Mouse (Mus musculus): Measurements from ENCODE around the gene Gdpd3. TPM values are rescaled to one million over a fixed set of nuclear protein-coding genes. Genes with fewer than 3 reads are reported as not detected.
A peak's percentile ranks its signal among the peaks of the same experiment; 100 is the strongest.

The Gdpd3 gene
- polyA plus RNA-seq, 1 experiment from 2014 or later: 1.2 TPM

DNA sequence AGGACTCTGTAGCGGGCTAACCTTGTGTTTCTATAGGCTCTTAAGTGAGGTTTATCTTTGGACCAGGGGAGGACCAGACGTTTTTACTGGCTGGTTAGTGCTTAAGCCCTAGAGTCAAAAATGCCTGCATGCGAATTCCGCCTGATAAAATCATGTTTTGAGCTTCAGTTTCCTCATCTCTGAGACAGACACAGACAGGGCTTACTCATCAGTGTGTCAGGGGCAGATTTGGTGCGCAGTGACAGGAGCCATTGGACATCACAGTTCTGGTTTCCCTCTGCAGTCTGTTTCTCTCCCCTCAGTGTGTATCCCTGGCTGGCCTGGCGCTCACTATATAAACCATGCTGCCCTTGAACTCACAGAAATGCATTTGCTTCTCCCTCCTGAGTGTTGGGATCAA, 37.0 kb downstream of the Gdpd3 start:
- H3K4me1 ChIP-seq (ENCODE audit: control insufficient read depth, insufficient read depth, low read length): peaks cover 8% of the 10 kb centered on the region
- no peak overlapping the region for H3K27ac ChIP-seq (ENCODE audit: low read depth, low read length)
- no peak overlapping the region for H3K4me3 ChIP-seq (ENCODE audit: low read depth, low read length)
- no peak overlapping the region for H3K9ac ChIP-seq (ENCODE audit: low read length)
- H3K27me3 ChIP-seq (replicated peaks; ENCODE audit: control insufficient read depth, insufficient read depth, low read length): no peaks in the 10 kb centered on the region
- no peaks in the 10 kb centered on the region for H3K9me3 ChIP-seq (replicated peaks; ENCODE audit: control insufficient read depth, low read length)
- H3K36me3 ChIP-seq (ENCODE audit: control insufficient read depth, insufficient read depth, low read length): peaks cover 28% of the 10 kb centered on the region
- H3K4me2 ChIP-seq (ENCODE audit: low read length): no peak overlapping the region
- no peak for DNase-seq (ENCODE audit: low spot score)
- ATAC-seq: no peak
- 94% methylated on average over 6 of the region's 6 CpGs for WGBS

DNA sequence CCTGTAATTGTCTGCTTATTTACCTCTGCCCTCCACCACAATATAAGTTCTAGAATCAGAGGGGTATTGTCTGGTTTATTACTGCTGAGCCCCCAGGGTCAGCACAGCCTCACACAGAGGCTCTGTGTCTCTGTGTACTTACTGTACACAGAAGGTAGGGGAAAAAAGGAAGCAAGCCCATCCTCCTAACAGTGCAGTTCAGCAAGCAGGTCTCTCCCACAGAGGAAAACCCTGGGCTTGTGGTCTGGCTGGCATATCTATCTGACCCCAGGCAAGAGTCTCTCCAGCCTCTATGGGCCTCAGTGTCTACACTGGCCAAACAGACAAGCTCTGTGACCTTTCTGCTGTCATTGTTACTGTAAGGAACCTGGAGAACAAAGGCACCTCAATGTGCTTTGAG, 37.6 kb downstream of the Gdpd3 start:
- Histone ChIP-seq H3K36me3 (ENCODE audit: control insufficient read depth, insufficient read depth, low read length) (peaks cover 28% of the 10 kb centered on the region), H3K4me3 (ENCODE audit: low read depth, low read length) (no peak overlapping the region), H3K9me3 (replicated peaks; ENCODE audit: control insufficient read depth, low read length) (no peaks in the 10 kb centered on the region), H3K4me1 (ENCODE audit: control insufficient read depth, insufficient read depth, low read length) (peaks cover 12% of the 10 kb centered on the region), H3K27me3 (replicated peaks; ENCODE audit: control insufficient read depth, insufficient read depth, low read length) (no peaks in the 10 kb centered on the region), H3K4me2 (ENCODE audit: low read length) (no peak overlapping the region), H3K9ac (ENCODE audit: low read length) (no peak overlapping the region), H3K27ac (ENCODE audit: low read depth, low read length) (no peak overlapping the region)
- DNase-seq (ENCODE audit: low spot score) (no peak), ATAC-seq (no peak)

GRCm38 (mm10) chr7:126806956-126807355, 40.8 kb downstream of the Gdpd3 start:
- DNase-seq (ENCODE audit: low spot score) (no peak), ATAC-seq (no peak)
- Histone ChIP-seq H3K36me3 (ENCODE audit: control insufficient read depth, insufficient read depth, low read length) (peaks cover 26% of the 10 kb centered on the region), H3K4me3 (ENCODE audit: low read depth, low read length) (no peak overlapping the region), H3K4me1 (ENCODE audit: control insufficient read depth, insufficient read depth, low read length) (peaks cover 8% of the 10 kb centered on the region), H3K4me2 (ENCODE audit: low read length) (no peak overlapping the region), H3K9me3 (replicated peaks; ENCODE audit: control insufficient read depth, low read length) (no peaks in the 10 kb centered on the region), H3K9ac (ENCODE audit: low read length) (0 out of 2 replicates have a peak overlapping the region, but pooled peaks have one; percentile 9), H3K27me3 (replicated peaks; ENCODE audit: control insufficient read depth, insufficient read depth, low read length) (no peaks in the 10 kb centered on the region), H3K27ac (ENCODE audit: low read depth, low read length) (no peak overlapping the region)
- WGBS: 84% methylated on average over 6 of the region's 6 CpGs

DNA sequence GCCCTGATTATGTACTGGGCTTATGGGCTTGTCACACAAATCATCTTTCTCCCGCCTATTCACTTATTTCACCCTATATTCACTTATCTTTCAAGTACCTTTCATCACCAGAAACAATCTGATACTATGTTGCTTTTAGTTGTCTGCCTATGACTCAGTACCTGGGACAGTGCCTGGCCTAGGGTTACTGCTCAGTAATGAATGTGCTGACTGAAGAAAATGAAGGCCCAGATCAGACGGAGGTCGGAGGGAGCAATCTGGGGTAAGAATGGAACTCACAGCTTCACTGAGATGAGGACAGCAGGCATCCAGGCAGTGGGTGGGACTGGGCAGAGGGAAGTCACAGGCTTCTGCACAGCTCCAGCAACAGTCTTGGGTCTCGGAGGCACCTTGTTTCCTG, 41.3 kb downstream of the Gdpd3 start:
- ATAC-seq (no peak), DNase-seq (ENCODE audit: low spot score) (no peak)
- peak overlapping the region; percentile 90; the same call in 1 of the 2 replicates for H3K4me2 ChIP-seq (ENCODE audit: low read length)
- no peak overlapping the region for H3K4me3 ChIP-seq (ENCODE audit: low read depth, low read length)
- WGBS: 75% methylated on average over 4 of the region's 4 CpGs
- peaks cover 8% of the 10 kb centered on the region for H3K4me1 ChIP-seq (ENCODE audit: control insufficient read depth, insufficient read depth, low read length)
- H3K9me3 ChIP-seq (replicated peaks; ENCODE audit: control insufficient read depth, low read length): no peaks in the 10 kb centered on the region
- no peaks in the 10 kb centered on the region for H3K27me3 ChIP-seq (replicated peaks; ENCODE audit: control insufficient read depth, insufficient read depth, low read length)
- H3K36me3 ChIP-seq (ENCODE audit: control insufficient read depth, insufficient read depth, low read length): peaks cover 25% of the 10 kb centered on the region
- no peak overlapping the region for H3K27ac ChIP-seq (ENCODE audit: low read depth, low read length)
- H3K9ac ChIP-seq (ENCODE audit: low read length): peak overlapping the region; percentile 88; the same call in 1 of the 2 replicates

GRCm38 (mm10) chr7:126808703-126809455, 42.7 kb downstream of the Gdpd3 start:
- peak overlapping the region; percentile 88 for H3K9ac ChIP-seq (ENCODE audit: low read length)
- no peaks in the 10 kb centered on the region for H3K9me3 ChIP-seq (replicated peaks; ENCODE audit: control insufficient read depth, low read length)
- H3K4me1 ChIP-seq (ENCODE audit: control insufficient read depth, insufficient read depth, low read length): peaks cover 8% of the 10 kb centered on the region
- ATAC-seq: peak; percentile 98
- H3K27me3 ChIP-seq (replicated peaks; ENCODE audit: control insufficient read depth, insufficient read depth, low read length): no peaks in the 10 kb centered on the region
- peak overlapping the region; percentile 67 for H3K27ac ChIP-seq (ENCODE audit: low read depth, low read length)
- H3K4me2 ChIP-seq (ENCODE audit: low read length): peak overlapping the region; percentile 90
- peak; percentile 94 for DNase-seq (ENCODE audit: low spot score)
- peak overlapping the region; percentile 72 for H3K4me3 ChIP-seq (ENCODE audit: low read depth, low read length)
- under 1% methylated on average over 43 of the region's 43 CpGs for WGBS
- H3K36me3 ChIP-seq (ENCODE audit: control insufficient read depth, insufficient read depth, low read length): peaks cover 12% of the 10 kb centered on the region; the same call in 1 of the 2 replicates

- ATAC-seq (no peak), DNase-seq (ENCODE audit: low spot score) (no peak)
- H3K9ac ChIP-seq (ENCODE audit: low read length): no peak overlapping the region; the same call in 1 of the 2 replicates
- no peaks in the 10 kb centered on the region for H3K27me3 ChIP-seq (replicated peaks; ENCODE audit: control insufficient read depth, insufficient read depth, low read length)
- no peaks in the 10 kb centered on the region for H3K9me3 ChIP-seq (replicated peaks; ENCODE audit: control insufficient read depth, low read length)
- peaks cover 7% of the 10 kb centered on the region; the same call in 1 of the 2 replicates for H3K36me3 ChIP-seq (ENCODE audit: control insufficient read depth, insufficient read depth, low read length)
- peaks cover 8% of the 10 kb centered on the region for H3K4me1 ChIP-seq (ENCODE audit: control insufficient read depth, insufficient read depth, low read length)
- H3K4me2 ChIP-seq (ENCODE audit: low read length): peak overlapping the region; percentile 90
- 77% methylated on average over 5 of the region's 5 CpGs for WGBS
- no peak overlapping the region for H3K27ac ChIP-seq (ENCODE audit: low read depth, low read length)
- H3K4me3 ChIP-seq (ENCODE audit: low read depth, low read length): no peak overlapping the region
Observed at GRCm38 (mm10) chr7:126809723-126810369, 43.7 kb downstream of the Gdpd3 start.

GRCm38 (mm10) chr7:126815726-126816222, 49.6 kb downstream of the Gdpd3 start:
- no peak overlapping the region for H3K9ac ChIP-seq (ENCODE audit: low read length)

GRCm38 (mm10) chr7:126816494-126816893, 50.4 kb downstream of the Gdpd3 start:
- 83% methylated on average over 8 of the region's 8 CpGs for WGBS
- H3K4me2 ChIP-seq (ENCODE audit: low read length): no peak overlapping the region
- no peak for DNase-seq (ENCODE audit: low spot score)
- H3K27ac ChIP-seq (ENCODE audit: low read depth, low read length): no peak overlapping the region
- no peak overlapping the region for H3K9ac ChIP-seq (ENCODE audit: low read length)
- no peaks in the 10 kb centered on the region for H3K9me3 ChIP-seq (replicated peaks; ENCODE audit: control insufficient read depth, low read length)
- no peak overlapping the region for H3K4me3 ChIP-seq (ENCODE audit: low read depth, low read length)
- no peak for ATAC-seq
- no peaks in the 10 kb centered on the region for H3K4me1 ChIP-seq (ENCODE audit: control insufficient read depth, insufficient read depth, low read length)
- H3K36me3 ChIP-seq (ENCODE audit: control insufficient read depth, insufficient read depth, low read length): no peaks in the 10 kb centered on the region
- H3K27me3 ChIP-seq (replicated peaks; ENCODE audit: control insufficient read depth, insufficient read depth, low read length): no peaks in the 10 kb centered on the region

More at GRCm38 (mm10) chr7:126815726-126816222, 49.6 kb downstream of the Gdpd3 start:
- Histone ChIP-seq H3K4me1 (ENCODE audit: control insufficient read depth, insufficient read depth, low read length) (no peaks in the 10 kb centered on the region), H3K9me3 (replicated peaks; ENCODE audit: control insufficient read depth, low read length) (no peaks in the 10 kb centered on the region), H3K4me2 (ENCODE audit: low read length) (no peak overlapping the region), H3K27me3 (replicated peaks; ENCODE audit: control insufficient read depth, insufficient read depth, low read length) (no peaks in the 10 kb centered on the region), H3K36me3 (ENCODE audit: control insufficient read depth, insufficient read depth, low read length) (no peaks in the 10 kb centered on the region), H3K27ac (ENCODE audit: low read depth, low read length) (no peak overlapping the region), H3K4me3 (ENCODE audit: low read depth, low read length) (no peak overlapping the region)
- WGBS: 66% methylated on average over 8 of the region's 8 CpGs
- ATAC-seq: no peak
- DNase-seq (ENCODE audit: low spot score): no peak

GRCm38 (mm10) chr7:126817595-126817994, 51.5 kb downstream of the Gdpd3 start:
- ATAC-seq: no peak
- Histone ChIP-seq H3K27ac (ENCODE audit: low read depth, low read length) (no peak overlapping the region), H3K4me2 (ENCODE audit: low read length) (no peak overlapping the region)

More at GRCm38 (mm10) chr7:126817595-126817994, 51.5 kb downstream of the Gdpd3 start:
- Histone ChIP-seq H3K4me3 (ENCODE audit: low read depth, low read length) (no peak overlapping the region), H3K27me3 (replicated peaks; ENCODE audit: control insufficient read depth, insufficient read depth, low read length) (no peaks in the 10 kb centered on the region), H3K36me3 (ENCODE audit: control insufficient read depth, insufficient read depth, low read length) (no peaks in the 10 kb centered on the region), H3K4me1 (ENCODE audit: control insufficient read depth, insufficient read depth, low read length) (peaks cover 5% of the 10 kb centered on the region), H3K9me3 (replicated peaks; ENCODE audit: control insufficient read depth, low read length) (no peaks in the 10 kb centered on the region), H3K9ac (ENCODE audit: low read length) (no peak overlapping the region)
- 85% methylated on average over 7 of the region's 7 CpGs for WGBS
- no peak for DNase-seq (ENCODE audit: low spot score)

Measured in forebrain, embryonic 14.5 days (tissue).